ENCODE assay signal across 20 mouse cellular contexts in genomic region chr5:31601162-31601722, GRCm38 (mm10). TPM values are rescaled to one million over a fixed set of nuclear protein-coding genes. Genes with fewer than 3 reads are reported as not detected.
DNase-seq lines count a peak whose midpoint lies in the region; ATAC-seq and TF ChIP-seq lines count a peak whose summit lies in the region.
"Had no signal": no experiment of that assay in that cellular context is flagged by ENCODE, and none has a peak within 500 bp of the region (broad histone marks: within the 10 kb centered on the region; RNA-seq: fewer than 3 reads in every experiment).

No protein-coding gene starts in this region.

- 0 out of 2 replicates have a peak, but pooled peaks have one; percentile 48 for ATAC-seq in liver, embryonic 13.5 days (ENCODE audit: low read depth)
- ATAC-seq in liver, postnatal 0 days, result no peak
- ATAC-seq: activated CD4-positive, CD25-positive, alpha-beta regulatory T cell, adult 4 months; forebrain, embryonic 13.5 days; forebrain, embryonic 15.5 days; forebrain, postnatal 0 days; Patski had no signal

- DNase-seq in liver, embryonic 13.5 days, result no peak
- no peak for DNase-seq in liver, postnatal 0 days
- DNase-seq in cerebellum, postnatal 25 days, result no peak
- DNase-seq in frontal cortex, postnatal 14 days (ENCODE audit: low spot score in 2 of 2), result no peak
- DNase-seq: adrenal gland, adult 8-10 months; adrenal gland, postnatal 14 days; adrenal gland, postnatal 36 days; cerebellum, adult 11 months; cerebellum, adult 18-20 months; cerebellum, adult 8-10 months; cerebellum, adult 9-11 months; cerebellum, postnatal 14 days; forebrain, postnatal 0 days had no signal

- 44% methylated on average over 7 of the region's 7 CpGs for WGBS in liver, embryonic 13.5 days (ENCODE audit: insufficient replicate concordance)
- WGBS in liver, postnatal 0 days (ENCODE audit: insufficient replicate concordance), result 63% methylated on average over 7 of the region's 7 CpGs
- 65% methylated on average over 7 of the region's 7 CpGs for WGBS in bone marrow, adult 2 months

- TF ChIP-seq POLR2A in bone marrow, adult 2 months (IDR thresholded peaks at IDR 0.05; ENCODE audit: borderline replicate concordance, control insufficient read depth, low read depth, low read length), result no peak

- peaks cover 28% of the 10 kb centered on the region for H3K4me1 ChIP-seq in liver, embryonic 13.5 days (replicated peaks)
- peaks cover 17% of the 10 kb centered on the region for H3K4me1 ChIP-seq in liver, postnatal 0 days (ENCODE audit: insufficient read depth)
- H3K4me1 ChIP-seq in bone marrow, adult 2 months (ENCODE audit: control insufficient read depth, insufficient read depth, low read length), result peaks cover 5% of the 10 kb centered on the region

- H3K4me2 ChIP-seq in liver, embryonic 13.5 days, result no peak overlapping the region
- H3K4me2 ChIP-seq in liver, postnatal 0 days (ENCODE audit: low read depth, low read length), result no peak overlapping the region
- H3K4me2 ChIP-seq: embryonic facial prominence, embryonic 12.5 days; forebrain, embryonic 13.5 days; forebrain, embryonic 15.5 days had no signal

- no peaks in the 10 kb centered on the region for H3K9me3 ChIP-seq in liver, embryonic 13.5 days (replicated peaks)
- H3K9me3 ChIP-seq in liver, postnatal 0 days (ENCODE audit: low read length), result no peaks in the 10 kb centered on the region
- H3K9me3 ChIP-seq: embryonic facial prominence, embryonic 10.5 days; embryonic facial prominence, embryonic 12.5 days; forebrain, embryonic 13.5 days; forebrain, embryonic 15.5 days had no signal

- no peak for TF ChIP-seq EP300 in liver, postnatal 0 days (IDR thresholded peaks at IDR 0.05; ENCODE audit: low read depth)

- H3K4me3 ChIP-seq in liver, embryonic 13.5 days (replicated peaks), result no peak overlapping the region
- H3K4me3 ChIP-seq in liver, postnatal 0 days (ENCODE audit: low read depth, low read length), result no peak overlapping the region
- H3K4me3 ChIP-seq in bone marrow, adult 2 months (replicated peaks; ENCODE audit: control insufficient read depth, low read depth, low read length), result no peak overlapping the region
- H3K4me3 ChIP-seq: embryonic facial prominence, embryonic 10.5 days; embryonic facial prominence, embryonic 12.5 days; forebrain, embryonic 13.5 days; forebrain, embryonic 15.5 days had no signal

- no peaks in the 10 kb centered on the region; the same call in 1 of the 2 replicates for H3K27me3 ChIP-seq in liver, embryonic 13.5 days
- H3K27me3 ChIP-seq in liver, postnatal 0 days (ENCODE audit: insufficient read depth, low read length), result no peaks in the 10 kb centered on the region
- H3K27me3 ChIP-seq: embryonic facial prominence, embryonic 12.5 days; forebrain, embryonic 15.5 days; Patski had no signal

- H3K36me3 ChIP-seq in liver, embryonic 13.5 days, result no peaks in the 10 kb centered on the region
- no peaks in the 10 kb centered on the region for H3K36me3 ChIP-seq in liver, postnatal 0 days (replicated peaks; ENCODE audit: insufficient read depth, low read length)
- H3K36me3 ChIP-seq: embryonic facial prominence, embryonic 10.5 days; embryonic facial prominence, embryonic 12.5 days; forebrain, embryonic 15.5 days had no signal

- no peak for TF ChIP-seq CTCF in liver, postnatal 0 days (IDR thresholded peaks at IDR 0.05; ENCODE audit: low read depth)
- no peak for TF ChIP-seq CTCF in bone marrow, adult 2 months (IDR thresholded peaks at IDR 0.05; ENCODE audit: control insufficient read depth, insufficient read depth, low read length)

- H3K27ac ChIP-seq in liver, embryonic 13.5 days, result no peak overlapping the region
- no peak overlapping the region for H3K27ac ChIP-seq in liver, postnatal 0 days (ENCODE audit: low read depth)
- peak overlapping the region; percentile 42; the same call in 1 of the 2 replicates for H3K27ac ChIP-seq in bone marrow, adult 2 months (ENCODE audit: control insufficient read depth, insufficient read depth, low read depth, low read length, poor library complexity)
- H3K27ac ChIP-seq: embryonic facial prominence, embryonic 10.5 days; embryonic facial prominence, embryonic 12.5 days; forebrain, embryonic 13.5 days; forebrain, embryonic 15.5 days had no signal

- no peak overlapping the region for H3K9ac ChIP-seq in liver, embryonic 13.5 days
- H3K9ac ChIP-seq in liver, postnatal 0 days (replicated peaks), result no peak overlapping the region
- H3K9ac ChIP-seq: embryonic facial prominence, embryonic 12.5 days; forebrain, embryonic 13.5 days; forebrain, embryonic 15.5 days; forebrain, postnatal 0 days had no signal

RNA-seq across cellular contexts. Expression of gene Mrpl33, which starts 4.5 kb away (rescaled TPM):
- polyA plus RNA-seq in liver, embryonic 13.5 days (2015; fragmentation: Nextera tagmentation; extraction: Ambion mirVana), result 240 and 241 TPM in 2 replicates
- polyA plus RNA-seq in liver, postnatal 0 days (2015; fragmentation: Nextera tagmentation; extraction: Ambion mirVana), result 165 and 167 TPM in 2 replicates
- polyA plus RNA-seq in bone marrow, adult 2 months (2011; ENCODE audit: insufficient read depth, insufficient read length, low replicate concordance, missing spikeins), result 89.1 and 162 TPM in 2 replicates
